Mouse (Mus musculus) lung, postnatal 0 days (tissue): ENCODE data around the gene Set.

Source experiments
- CTCF ChIP-seq: IDR thresholded peaks from 2 replicates; pipeline ENCODE4 v1.5.1; 2016; ENCODE audit warnings: antibody characterized with exemption, mild to moderate bottlenecking
- EP300 ChIP-seq: IDR thresholded peaks from 2 replicates; pipeline ENCODE4 v1.6.1; 2016; ENCODE audit warnings: antibody characterized with exemption, mild to moderate bottlenecking, control low read depth

GRCm38 (mm10) chr2:30094208-30094588 is 37.0 kb downstream of the Set start:
- TF ChIP-seq EP300 (no peak), CTCF (no peak)
